Mouse (Mus musculus) megakaryocyte-erythroid progenitor cell, adult 5-6 weeks (primary cell): ENCODE results near the gene Bscl2. TPM values are rescaled to one million over a fixed set of nuclear protein-coding genes. Genes with fewer than 3 reads are reported as not detected.
"Not testable (repeated sequence)": the region's sequence is repeated elsewhere in the genome, so short reads cannot be mapped to it uniquely, and the experiment has no call there.

Experiments
- ATAC-seq: replicated peaks from 2 replicates; pipeline ENCODE4 v1.8.0; 2016; ENCODE audit warnings: mild to moderate bottlenecking, inconsistent platforms; ENCODE audit not compliant: severe bottlenecking, poor library complexity, low FRiP score, low TSS enrichment
- total RNA-seq, 2 experiments: library from RNA; stranded (forward) in 1 of 2; stranded (reverse) in 1 of 2; fragments of 200-1000, 215-1000 nt in 1 of 2; fragments of >200 nt in 1 of 2; fragmentation: Nextera tagmentation in 1 of 2; gene quantifications; 2 replicates each; pipeline ENCODE4 v1.2.3; 2014 to 2017

Bscl2 gene
- total RNA-seq, 2 experiments from 2014 or later: 29.5 to 71.7 TPM

- no peak for ATAC-seq
Measured at GRCm38 (mm10) chr19:8859018-8859417, 21.8 kb downstream of the Bscl2 start.

- no peak for ATAC-seq
Measured at GRCm38 (mm10) chr19:8864265-8864664, 27.0 kb downstream of the Bscl2 start.

DNA sequence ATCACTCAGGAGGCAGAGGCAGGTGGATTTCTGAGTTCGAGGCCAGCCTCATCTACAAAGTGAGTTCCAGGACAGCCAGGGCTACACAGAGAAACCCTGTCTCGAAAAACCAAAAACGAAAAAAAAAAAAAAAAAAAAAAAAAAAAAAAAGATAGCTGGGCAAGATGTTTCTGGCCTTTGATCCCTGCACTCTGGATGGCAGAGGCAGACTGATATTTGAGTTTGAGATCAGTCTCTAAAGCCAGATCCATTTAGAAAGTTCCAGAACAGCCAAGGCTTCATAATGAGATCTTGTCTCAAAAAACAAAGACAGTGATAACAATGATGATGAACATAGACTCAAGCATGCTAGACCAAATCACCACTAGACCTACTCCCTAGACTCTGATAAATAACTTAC is 33.1 kb downstream of the Bscl2 start:
- ATAC-seq: not testable (repeated sequence)

- ATAC-seq: no peak
Measured at GRCm38 (mm10) chr19:8870838-8871237, 33.6 kb downstream of the Bscl2 start.

GRCm38 (mm10) chr19:8871267-8872186 is 34.3 kb downstream of the Bscl2 start, which contains the start of gene Ubxn1:
Gene Ubxn1, plus strand, starts transcription at chr19:8871496.
- ATAC-seq: peak; percentile 97

DNA sequence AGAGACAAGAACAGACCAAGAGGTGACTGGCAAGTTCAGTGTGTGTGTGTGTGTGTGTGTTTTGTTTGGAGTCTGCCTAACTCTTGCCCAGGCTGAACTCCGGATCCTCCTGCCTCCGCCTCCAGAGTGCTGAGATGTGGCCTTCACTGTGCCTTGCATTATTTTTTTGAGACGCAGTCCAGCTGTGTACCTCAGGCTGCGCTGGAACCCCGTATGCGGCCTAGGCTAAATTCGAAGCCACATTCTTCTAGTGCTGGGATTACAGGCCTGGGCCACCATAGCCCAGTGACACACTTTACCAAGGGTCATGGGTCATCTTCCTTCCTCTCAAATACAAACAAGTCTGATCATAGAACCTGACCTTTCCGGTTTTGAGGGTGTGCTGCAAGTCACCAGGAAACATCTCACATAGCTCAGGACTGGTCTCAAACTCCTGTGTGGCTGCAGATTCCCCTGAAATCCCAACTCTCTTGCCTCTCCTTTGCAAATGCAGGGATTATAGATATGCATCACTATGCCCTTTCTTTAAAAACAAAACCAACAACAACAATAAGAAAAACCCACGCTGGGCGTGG is 35.1 kb downstream of the Bscl2 start:
- ATAC-seq: no peak

- no peak for ATAC-seq
Measured at GRCm38 (mm10) chr19:8875031-8875430, 37.8 kb downstream of the Bscl2 start.

DNA sequence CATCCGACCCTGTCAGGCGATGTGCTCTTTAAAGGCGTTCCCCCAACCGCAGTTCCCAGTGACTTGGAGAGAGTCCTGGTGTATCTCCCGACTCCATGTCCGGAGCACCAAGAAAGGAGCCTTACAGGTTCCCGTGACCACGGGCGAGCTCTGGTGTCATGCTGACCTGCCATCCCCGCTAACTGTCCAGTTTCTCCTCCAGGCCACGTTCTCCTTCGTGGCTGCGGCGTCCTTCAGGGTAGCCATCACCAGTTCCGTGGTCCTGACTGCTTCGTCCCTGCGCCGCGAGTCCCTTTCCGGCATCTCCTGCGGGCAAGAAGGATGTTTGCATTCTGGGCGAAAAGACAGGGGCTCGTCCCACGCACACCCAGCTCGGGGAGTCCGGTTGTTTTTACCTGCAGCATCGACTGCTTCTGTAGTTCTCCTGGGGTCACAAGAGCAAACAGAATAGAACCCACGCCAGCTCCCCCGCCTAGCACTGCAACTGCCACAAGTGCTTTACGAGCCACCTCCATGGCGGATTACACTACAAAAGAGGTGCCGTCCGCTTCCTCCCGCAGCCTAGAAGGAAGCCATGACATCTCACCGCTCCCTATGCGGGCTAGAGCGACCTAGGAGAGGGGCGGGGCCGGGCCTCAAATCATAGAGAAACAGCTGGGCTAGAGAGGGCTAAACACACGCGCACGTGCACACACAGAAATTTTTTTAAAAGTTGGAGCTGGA is 43.2 kb downstream of the Bscl2 start, which contains the start of gene Uqcc3:
TSS of gene Uqcc3 (minus strand) at position 613 of the 723 bp plus-strand sequence.
- ATAC-seq: peak; percentile 98

GRCm38 (mm10) chr19:8881034-8881392 is 43.7 kb downstream of the Bscl2 start:
- ATAC-seq: peak; percentile 28; the same call in 1 of the 2 replicates

GRCm38 (mm10) chr19:8883616-8884015 is 46.3 kb downstream of the Bscl2 start, which contains the start of the genes Lbhd1 and Gm49403:
Gene Lbhd1, plus strand, starts transcription at chr19:8883732.
Gene Gm49403, plus strand, starts transcription at chr19:8883930.
- ATAC-seq: no peak

DNA sequence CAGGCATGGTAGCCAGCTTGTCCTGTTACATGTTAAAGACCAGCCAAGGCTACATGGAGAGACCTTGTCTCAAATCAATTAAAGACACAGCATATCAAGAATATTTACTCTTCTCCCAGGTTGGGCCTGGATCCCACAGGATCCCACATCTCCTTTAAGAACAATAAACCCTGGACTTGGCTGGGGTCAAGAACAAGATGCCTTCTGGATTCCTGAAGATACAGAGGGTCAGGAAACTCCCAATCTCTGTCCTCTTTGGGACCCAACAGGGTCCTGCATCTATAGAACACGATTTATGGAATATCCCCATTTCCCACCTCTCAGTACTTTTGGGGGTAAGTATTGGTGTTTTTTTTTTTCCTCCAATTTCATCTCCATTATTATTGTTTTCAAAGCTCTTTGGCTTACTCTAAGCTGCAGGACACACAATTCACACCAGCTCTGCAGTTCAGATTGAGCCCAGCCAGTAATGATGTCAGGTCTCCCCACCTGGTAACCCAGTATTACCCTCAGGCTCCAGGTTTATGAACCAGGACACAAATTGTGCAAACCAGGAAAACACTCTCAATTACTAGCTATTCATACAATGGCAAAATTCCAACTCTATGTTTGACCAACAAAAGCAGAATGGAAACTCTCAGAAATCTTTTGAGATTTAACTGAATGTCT is 49.8 kb downstream of the Bscl2 start:
- ATAC-seq: no peak

DNA sequence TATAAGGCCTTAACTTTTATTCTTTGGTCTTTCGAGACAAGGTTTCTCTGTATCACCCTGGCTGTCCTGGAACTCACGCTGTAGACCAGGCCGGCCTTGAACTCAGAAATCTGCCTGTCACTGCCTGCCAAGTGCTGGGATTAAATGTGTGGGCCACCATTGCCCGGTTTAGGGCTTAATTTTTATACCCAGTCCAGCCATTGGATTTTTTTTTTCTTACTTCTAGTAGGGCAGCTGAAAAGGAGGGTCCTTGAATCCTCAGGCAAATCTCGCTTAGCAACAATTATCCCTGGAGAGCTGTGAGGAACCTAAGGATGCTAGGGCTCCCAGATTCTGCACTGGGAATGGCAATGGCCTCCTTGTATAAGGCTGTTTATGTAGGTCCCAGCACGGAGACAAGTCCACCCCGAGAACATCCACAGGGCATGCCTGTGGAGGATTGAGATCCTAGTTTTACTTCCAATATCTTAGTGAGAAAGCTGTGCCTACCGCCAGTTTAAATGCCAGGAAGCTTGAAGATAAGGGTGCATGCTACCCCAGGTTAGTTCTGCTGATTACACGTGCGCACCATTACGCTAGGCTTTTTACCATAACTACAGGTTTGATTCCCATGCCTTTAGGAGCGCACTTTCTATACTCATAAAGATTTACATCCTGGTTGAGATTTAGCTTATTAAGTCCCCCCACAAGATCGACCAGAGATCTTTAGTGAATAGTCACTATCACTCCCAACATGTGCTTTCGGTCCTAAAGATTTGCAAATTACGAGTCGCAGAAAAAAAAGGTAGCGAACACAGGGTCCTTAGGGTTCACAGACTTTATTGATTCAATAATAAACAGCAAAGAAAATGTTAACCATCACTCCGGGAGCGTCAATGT is 50.6 kb downstream of the Bscl2 start:
- ATAC-seq: peak; percentile 34

DNA sequence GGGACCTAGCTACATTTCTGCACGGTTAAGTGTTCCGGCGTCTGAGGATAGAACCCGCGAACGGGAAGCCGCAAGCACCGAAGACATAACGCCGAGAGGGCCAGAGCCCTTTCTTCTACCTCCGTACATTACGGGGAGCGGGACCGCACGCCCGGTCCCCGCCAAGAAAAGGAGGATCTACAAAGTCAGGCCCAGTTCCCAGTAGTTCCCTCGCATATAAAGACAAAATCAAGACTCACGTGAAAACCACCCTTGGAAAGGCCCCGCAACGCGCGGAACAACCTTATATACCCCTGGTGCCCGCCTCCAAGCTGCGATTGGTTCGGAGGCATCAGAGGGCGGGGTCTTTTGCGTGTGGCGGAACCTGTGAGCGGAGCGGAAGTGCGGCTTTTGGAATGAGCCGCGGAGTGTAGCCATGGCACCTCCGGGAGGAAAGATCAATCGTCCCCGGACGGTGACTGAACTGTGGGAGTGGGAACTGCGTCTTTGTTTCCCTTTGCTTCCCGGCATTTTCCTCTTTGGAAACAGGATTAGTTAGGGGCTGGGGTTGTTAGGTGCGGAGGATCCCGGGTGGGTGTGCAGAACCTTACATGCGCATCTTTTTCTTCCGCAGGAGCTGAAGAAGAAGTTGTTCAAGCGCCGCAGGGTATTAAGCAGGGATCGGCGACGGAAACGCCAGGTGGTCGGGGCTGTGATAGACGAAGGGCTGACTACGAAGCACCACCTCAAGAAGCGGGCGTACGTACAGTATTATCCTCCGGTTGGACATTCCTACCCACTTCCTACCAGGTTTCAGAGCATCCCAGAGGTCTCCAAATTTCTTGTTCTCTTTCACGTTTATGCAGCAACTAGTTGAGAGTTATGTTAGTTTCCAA is 51.5 kb downstream of the Bscl2 start, which contains the start of the genes 1810009A15Rik and Gm49416:
TSS of gene 1810009A15Rik (plus strand) at position 343 of the 875 bp plus-strand sequence.
TSS of gene Gm49416 (plus strand) at position 416 of the 875 bp plus-strand sequence.
- peak; percentile 87 for ATAC-seq

GRCm38 (mm10) chr19:8892829-8893766 is 55.8 kb downstream of the Bscl2 start, which contains the start of gene Ints5:
Gene Ints5, plus strand, starts transcription at chr19:8893005.
- ATAC-seq: peak; percentile 36

DNA sequence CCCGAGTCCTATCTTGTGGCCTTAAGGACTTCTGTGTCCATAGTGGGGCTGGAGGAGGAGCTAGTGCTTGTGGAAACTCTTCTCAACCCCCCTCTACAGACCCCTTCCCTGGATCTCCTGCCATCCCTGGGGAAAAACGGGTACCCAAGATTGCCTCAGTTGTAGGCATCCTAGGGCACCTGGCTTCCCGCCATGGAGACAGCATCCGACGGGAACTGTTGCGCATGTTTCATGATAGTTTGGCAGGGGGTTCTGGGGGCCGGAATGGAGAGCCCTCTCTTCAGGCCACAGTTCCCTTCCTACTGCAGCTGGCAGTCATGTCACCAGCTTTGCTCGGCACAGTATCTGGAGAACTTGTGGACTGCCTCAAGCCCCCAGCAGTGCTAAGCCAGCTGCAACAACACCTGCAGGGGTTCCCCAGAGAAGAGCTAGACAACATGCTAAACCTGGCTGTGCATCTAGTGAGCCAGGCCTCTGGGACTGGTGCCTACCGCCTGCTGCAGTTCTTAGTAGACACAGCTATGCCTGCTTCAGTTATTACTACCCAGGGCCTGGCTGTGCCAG is 58.2 kb downstream of the Bscl2 start:
- no peak for ATAC-seq

- not testable (repeated sequence) for ATAC-seq
Measured at GRCm38 (mm10) chr19:8896231-8896630, 59.0 kb downstream of the Bscl2 start.
